Mouse (Mus musculus) frontal cortex, postnatal 14 days (tissue): ENCODE results near the gene Zdhhc14.

Experiments
- DNase-seq, 2 experiments: peaks; one replicate each; pipeline ENCODE4 v3.0.0; 2022; ENCODE audit warnings: low spot score in 2 of 2

The Zdhhc14 gene

DNA sequence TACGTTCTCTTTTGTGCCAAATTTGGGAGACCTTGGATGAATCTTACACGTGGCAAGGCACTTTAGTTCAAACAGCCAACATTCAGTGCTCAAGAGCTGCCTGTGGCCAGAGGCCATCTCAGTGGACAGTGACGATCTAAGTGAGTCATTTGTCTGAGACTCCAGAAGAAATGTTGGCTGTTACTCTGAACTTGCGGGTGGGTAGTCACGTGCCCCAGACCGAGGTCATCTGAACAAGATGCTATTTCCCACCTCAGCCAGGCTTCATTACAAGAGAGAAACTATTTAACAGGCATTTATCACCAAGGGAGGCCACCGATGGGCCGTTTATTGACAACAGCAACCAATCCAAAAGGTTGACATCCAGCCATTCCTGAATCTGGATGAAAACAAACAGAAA, 174.3 kb downstream of the Zdhhc14 start:
- no peak for DNase-seq

DNA sequence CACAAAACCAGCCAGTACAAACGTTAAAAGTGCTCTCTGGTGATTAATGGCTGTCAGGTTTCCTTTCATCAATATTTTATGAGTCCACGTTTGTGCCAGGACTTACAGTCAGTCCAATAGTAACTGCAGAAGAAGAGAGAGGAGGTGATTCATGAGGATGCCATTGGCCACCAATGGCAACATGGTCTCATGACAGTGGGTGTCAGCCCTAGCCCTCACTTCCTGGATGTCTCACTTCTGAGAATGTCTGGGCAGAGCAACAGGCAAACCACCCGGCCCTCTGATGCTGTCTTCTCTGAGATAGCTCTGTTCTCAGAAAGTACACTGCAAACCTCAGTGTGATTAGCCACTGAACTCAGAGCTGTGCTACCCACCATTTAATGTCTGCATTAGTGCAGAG, 176.1 kb downstream of the Zdhhc14 start:
- DNase-seq = no peak

DNA sequence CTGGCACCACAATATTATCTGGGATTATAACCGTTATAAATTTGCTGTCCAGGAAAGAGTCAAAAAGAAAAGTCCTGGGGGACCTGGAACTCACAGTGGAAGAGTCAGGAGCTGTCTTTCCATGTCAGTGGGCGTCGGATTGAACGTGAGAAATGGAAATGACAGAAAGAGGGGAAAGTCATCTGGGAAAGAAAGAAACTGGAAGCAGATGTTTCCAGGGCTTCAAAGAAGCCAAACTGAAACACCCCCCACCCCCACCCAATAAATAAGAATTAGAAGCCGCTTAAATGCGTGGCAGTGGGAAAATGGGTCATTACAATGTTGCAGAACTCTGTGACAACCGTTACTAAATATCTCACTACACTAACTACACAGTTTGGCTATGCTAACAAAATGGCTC, 176.6 kb downstream of the Zdhhc14 start:
- no peak for DNase-seq

DNA sequence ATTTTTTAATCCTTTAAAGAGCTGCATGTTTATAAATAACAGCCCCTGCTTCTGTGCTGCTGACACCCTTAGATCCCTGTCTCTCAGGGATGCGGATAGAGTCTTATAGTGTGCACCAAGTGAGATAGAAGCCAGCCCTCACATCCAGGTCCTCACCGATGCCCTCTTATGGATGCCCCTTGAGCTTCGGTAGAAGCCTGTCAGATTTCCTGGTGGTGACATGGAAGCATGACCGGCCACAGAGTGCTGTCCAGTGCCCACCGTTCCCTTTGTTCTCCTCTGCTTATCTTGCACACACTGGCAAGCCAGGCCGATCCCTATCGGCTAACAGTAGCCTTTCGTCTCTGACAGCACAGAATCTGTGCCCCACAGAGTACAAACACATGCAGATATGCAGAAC, 183.6 kb downstream of the Zdhhc14 start:
- DNase-seq = no peak

DNA sequence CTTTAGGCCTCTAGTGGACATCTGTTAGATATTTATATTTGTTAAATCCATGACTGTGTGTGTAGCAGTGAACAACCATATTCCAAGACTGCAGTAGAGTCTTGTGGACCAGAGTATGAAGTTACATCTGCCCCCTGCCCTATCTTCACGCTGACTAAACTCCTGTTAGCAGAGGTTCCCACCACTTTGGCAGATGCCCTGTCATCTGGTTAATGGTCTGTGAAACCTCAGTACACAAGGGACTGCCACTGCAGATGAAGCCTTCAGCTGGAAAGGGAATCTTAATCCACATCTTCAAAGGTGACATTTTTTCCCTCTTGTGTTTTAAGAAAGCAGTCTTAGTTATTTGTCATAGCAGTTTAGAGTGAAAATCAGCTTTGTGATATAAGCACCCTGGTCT, 187.0 kb downstream of the Zdhhc14 start:
- DNase-seq = no peak

DNA sequence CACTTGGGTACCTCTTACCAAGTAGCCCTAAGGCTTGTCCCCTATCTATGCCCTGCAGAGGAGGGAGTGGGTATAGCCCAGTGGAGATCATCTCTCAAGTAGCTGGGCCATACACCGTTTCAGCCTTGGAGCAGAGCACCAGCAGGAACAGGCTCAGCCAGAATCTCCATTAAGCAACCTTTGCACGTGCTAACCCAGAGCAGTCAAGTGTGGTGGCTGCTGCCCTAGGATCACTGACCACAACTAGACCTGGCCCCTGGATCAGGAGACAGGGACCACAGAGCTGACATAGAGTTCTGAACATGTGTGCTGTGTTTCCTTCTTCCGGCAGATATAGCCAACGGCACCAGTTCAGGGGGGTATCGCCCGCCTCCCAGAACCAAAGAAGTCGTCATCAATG, 193.0 kb downstream of the Zdhhc14 start:
- no peak for DNase-seq

DNA sequence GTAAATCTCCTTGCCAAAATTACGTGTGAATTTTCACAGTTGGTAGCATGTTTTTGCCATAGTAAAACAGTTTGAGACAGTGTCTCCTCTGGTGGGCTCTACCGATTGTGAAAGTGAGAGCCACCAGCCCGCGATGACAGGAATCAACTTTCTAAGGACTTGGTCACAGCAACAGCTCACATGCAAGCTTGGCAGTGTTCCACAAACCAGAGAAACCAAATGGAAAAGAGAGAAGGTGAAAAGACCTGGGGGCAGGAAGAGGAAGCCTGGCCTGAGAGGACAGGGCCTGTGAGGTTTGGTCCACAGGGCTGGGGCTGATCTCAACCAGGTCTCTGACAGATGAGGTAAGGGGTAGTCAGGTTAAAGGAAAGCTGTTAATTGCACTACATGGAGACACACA, 195.5 kb downstream of the Zdhhc14 start:
- no peak for DNase-seq

DNA sequence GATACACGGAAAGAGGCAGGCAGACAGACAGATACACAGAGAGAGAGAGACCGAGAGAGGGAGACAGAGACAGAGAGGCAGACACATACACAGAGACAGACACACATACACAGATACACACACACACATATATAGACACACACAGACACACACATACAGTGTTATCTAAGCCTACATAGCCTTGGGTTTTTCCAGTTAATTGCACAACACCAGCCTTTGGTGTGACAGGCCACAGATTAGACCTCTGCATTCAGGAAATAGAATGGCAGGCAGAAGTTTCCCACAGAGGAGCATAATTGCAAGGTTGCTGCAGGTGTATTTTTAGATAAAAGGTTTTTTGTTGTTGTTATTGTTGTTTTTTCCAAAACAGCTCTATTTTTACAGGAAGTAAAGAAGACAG, 195.9 kb downstream of the Zdhhc14 start:
- no peak for DNase-seq

DNA sequence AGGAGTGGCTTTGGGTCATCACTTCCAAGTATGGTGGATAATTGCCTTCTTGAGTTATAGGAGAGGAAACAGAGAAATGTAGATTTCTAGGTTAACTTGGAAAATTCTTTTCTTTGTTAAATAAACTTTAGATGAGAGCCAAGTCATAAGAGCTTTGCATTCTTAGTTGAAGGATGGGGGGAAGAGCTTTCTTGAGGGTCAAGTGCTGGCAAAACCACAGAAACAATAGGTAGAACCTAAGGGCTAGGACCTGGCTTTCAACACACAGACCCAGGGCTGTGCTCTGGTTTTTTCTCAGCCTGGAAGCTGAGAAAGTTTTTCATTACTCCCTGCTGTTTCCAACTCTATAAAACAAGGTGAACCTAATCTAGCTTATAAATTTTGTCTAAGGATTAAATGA, 196.3 kb downstream of the Zdhhc14 start:
- DNase-seq = no peak

DNA sequence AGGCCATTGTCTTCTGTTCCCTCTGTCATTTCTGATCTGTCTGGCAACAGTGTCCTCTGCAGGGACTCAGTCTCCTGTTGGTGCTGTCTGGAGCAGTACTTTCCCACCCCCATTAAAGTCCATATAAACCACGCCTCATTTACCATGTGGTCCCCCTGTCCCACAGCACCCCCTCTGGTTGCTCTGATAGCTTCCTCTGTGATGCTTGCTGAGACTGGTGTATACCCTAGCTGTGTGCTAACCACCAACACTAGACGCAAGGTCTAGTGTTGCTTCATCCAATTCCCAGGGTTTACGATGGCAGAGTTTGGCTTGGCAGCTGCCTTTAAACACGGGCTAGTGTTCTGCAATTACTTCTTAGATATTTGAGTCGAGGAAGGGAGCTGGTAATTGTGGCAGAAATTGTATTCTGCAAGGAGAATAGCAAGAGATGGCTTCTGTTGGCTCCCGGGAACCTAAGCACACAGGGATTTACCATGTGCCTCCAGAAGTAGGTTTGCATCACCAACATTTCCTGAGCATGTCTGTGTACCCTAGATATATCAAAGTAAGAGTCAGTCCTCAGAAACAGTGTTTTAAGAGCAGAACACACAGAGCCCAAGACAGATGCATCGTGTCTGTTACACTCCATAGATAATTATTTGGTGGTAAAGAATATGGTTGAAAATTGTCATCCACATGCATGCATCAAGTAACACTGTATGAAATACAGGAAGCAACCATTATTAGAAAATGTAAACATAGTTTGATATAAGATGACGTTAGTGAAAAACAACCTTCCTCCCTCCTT, 198.6 kb downstream of the Zdhhc14 start:
- DNase-seq = no peak

DNA sequence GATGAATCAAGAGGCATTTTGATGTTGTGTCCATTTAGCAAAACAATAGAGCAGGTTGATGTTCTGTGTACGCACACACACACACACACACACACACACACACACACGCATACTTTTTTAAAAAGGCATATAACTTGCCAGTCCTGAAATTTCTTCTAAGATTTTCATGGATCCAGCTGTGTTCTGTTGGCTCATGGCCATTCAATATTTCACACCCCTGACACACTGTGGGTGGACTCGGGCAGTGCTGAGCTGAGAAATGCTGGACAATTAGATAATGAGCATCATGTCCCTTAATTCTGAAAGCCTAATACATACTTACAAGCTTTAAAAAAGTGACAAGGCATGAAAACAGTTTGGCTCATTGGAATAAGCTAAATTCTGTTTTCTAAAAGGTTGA, 200.3 kb downstream of the Zdhhc14 start:
- DNase-seq = no peak

DNA sequence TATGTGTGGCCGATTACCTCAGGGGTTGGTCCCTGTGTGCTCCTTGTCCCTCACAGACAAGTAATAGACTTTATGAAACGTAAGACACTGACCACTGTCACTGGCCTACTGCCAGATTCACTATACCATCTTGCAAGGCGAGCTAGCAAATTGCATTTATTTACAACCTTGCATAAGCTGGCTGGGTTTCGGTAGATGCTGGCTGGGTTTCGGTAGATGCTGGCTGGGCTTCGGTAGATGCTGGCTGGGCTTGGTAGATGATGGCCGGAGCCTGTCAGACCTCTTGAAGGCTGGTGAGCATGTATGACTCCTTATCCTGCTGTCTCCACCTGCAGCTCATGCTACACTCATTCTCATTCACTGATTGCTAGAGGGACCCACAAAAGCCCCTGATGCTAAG, 200.9 kb downstream of the Zdhhc14 start:
- DNase-seq = no peak

DNA sequence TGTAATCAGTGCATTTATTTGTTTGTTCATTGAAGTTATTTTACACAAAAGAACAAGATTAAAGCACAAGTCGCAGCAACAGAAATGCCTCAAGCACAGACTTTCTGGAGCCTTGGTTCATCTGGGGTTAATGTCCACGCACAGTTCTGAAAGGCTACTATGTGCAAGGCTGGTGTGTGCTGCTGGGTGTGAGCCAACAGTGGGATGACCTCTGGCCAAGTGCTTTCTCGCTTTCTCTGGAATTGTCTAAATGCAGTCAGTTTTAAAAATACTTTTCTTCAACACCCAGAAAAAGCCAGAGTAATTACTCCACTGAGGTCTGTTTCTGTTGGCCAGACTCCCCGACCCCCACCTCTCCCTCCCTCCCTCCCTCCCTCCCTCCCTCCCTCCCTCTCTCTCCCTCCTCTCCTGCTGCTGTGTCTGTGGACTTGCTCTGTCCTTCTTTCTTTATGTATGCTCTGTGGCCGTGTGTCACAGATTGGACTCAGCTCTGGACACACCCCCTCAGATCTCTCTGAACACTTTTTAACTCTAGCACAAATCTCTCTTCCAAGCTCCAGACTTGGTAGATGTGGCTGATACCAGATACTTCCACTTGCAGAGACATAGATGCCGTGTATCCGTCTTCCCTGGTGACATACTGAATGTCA, 206.2 kb downstream of the Zdhhc14 start:
- DNase-seq = no peak

DNA sequence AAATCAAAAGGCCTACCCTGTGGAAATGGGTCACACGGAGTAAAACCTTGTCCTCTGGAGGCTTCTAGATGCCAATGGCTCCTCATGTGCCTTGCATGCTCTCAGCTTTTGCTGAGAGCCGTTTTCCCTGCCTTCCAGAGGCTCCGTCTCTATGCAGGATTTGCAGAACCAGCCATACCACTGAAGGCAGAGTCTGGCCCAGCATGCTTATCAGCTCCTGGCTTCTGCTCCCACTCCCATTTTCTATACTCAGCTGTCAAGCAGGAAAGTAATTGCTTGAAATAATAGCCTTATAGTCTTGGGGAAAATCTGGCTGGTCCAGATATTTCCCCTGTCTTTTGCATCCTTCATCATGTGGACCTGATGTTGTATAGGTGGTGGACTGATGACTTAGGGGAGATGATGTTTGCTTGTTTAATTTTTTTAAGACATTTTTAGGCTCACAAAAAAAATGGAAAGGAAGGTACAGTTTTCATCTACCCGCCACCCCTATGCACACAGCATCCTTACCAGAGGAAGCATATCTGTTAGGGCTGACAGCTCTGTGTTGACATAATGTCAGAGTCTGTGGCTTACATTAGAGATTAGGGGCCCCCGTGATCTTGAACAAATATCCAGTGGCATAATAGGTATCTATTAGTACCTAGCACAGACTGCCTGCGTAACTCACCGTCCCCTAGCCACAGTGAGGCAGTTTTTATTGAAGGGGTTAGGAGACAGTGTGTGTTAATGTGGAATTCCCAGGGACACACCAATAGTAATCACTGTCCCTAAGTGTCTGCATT, 218.2 kb downstream of the Zdhhc14 start:
- DNase-seq = no peak

DNA sequence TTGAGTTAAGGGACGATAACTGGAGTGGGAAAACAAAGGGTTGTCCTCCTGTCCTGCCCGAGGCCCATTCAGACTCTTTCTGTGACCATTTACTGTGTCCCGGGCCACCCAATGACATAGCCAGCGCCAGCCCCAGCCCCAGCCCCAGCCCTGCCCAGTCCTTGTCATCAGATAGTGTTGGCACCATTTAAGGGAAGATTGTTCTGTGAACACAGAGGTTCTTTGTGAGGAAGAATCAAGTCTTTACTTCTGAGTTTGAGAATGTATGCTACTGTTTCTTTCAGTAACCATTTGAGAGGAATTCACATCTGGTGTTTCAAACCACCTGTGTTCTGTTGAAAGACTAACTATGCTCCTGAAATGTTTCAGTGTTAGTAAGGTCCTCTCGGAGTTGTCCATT, 219.5 kb downstream of the Zdhhc14 start:
- DNase-seq = no peak

DNA sequence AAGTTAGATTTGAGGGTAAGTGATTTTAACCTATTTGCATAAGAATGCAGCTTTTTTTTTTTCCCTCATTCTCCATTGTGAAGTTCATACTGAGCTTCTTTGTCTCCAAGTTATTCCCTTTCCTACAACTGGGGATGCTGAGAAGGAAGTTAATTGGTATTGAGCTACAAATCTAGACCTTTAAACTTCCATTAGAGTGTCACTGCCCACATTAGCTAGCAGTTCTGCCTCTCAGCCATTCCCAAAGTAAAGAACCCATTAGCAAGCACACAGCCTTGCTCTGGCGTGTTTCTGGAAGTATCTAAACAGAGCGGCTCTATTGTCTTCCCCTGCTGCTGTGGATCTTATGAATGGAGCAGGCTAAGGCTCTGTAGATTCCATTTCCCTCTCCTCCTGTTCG, 220.8 kb downstream of the Zdhhc14 start:
- no peak for DNase-seq

DNA sequence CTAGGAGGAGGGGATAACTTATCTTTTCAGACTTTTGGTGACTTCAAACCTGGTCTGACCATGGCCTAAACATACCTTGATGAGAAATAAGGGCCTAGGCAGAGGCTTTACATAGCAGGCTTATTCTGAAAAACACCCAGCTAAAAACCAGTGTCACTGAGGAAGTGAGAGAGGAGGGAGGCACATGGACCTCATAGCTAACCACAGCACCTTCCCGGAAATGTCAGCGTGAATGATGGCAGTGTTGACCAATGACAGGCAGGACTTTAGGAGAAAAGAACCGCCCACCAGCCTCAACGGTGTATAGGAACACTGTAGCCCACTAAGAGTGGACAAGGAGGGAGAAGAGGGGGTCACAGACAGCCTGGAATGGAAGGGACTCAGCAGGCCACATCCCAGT, 224.6 kb downstream of the Zdhhc14 start:
- DNase-seq = no peak

DNA sequence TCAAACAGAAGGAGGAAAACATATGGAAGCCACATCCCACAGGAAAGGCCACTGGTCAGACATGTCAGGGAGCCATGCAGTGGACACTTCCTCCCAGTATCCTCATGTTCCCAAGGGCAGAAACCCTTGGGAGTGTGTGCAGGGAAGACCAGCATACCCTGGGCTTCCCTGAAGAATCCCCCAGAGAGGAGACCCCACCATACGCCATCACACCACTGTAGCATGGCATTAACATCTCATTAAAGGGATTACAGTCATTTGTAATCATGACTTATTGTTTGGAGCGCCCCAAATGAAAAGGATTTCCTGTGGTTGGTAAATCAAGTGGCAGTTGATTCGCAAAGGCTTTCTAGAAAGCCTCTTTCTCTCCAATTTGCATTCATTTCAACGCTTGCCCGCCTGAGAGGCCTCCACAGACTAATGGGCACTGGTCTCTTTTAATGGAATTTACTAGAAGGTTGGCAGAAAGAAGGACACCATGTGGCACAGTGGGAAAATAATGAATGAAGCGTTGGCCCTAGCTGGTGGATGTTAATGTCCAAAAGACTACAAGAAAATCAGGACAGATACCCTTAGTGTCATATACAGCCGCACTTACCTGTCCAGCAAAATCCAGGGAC, 226.5 kb downstream of the Zdhhc14 start:
- DNase-seq = no peak

DNA sequence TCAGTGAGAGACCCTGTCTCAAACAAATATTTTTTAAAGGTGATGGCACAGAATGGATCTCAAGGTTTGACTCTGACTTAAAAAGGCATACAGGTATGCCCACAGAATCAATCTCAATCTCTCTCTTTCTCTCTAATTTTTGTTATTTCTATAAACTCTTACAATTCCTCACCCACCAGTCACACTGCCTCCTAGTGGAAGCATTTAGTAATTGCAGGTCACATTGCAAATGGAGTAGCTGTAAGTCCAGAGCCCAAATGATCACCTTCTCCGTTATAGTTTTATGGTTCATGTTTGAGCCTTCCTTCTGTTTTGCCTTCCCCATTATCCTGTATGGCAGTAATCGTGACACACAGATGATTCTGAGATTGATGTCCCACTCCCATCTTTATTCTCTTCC, 230.4 kb downstream of the Zdhhc14 start:
- no peak for DNase-seq

DNA sequence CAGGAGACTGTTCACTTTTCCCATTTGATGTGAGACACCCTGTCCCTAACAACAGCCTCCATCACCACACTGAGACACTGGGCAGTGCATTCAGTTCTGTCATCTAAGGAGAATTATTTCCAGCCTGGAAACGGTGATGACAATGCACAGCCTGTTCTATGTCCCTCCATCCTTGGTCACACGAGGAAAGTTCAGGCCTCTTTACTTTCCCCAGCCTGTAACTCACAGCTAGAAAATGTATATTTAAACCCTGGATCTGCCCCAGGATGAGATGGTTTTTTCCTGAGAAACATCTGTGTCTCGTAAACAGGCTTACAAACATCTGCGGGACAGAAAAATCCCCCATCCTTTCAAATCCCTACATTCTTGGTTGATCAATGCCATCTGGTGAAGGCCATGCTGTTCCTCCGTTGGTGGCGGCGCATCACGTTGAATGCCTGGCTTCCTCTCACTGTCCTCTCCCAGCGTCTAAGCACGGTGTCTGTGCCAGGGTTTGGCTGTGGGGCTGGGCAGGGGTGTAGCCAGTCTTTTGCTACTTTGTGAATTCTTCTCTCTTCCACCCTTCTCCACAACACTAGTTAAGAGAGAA, 231.3 kb downstream of the Zdhhc14 start:
- DNase-seq = no peak

DNA sequence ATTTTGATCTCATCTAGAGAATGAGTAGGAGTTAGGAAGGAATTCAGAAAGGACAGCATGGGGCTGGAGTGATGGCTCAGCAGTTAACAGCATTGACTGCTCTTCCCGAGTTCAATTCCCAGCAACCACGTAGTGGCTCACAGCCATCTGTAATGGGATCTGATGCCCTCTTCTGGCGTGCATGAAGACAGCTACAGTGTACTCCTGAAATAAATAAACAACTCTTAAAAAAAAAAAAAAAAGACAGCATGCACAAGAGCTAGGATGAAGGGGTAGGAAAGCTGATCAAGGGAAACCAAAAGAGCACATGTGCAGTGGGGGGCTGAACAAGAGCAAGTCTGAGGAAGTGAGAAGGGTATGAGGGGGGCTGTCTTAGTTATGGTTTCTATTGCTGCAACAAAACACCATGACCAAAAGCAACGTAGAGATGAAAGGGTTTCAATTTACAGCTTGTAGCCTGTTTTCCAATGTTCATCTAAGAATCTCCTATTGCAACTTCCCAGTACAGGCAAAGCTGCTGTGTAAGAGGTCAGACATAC, 237.3 kb downstream of the Zdhhc14 start:
- DNase-seq = no peak

DNA sequence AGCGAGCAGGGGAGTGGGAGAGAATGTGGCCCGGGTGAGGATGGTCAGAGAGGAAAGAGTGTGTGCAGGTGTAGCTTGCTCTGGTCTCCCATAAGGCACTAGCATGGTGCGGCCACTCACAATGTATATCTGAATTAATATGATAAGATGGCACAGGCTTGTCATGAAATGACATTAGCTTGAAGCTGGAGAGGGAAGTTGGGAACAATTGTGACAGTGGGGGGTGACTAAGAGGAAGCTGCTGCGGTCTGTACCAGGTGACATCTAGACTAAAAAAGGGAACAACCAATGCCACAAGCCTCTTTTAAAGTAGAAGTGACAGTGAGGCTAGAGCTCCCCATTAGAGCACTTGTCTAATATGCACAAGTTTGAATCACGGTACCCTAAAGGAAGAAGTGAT, 238.2 kb downstream of the Zdhhc14 start:
- no peak for DNase-seq
